Mouse (Mus musculus): Measurements from ENCODE around the gene Amy1. TPM values are rescaled to one million over a fixed set of nuclear protein-coding genes. Genes with fewer than 3 reads are reported as not detected.
A peak's percentile ranks its signal among the peaks of the same experiment; 100 is the strongest.
"Not testable (repeated sequence)": the region's sequence is repeated elsewhere in the genome, so short reads cannot be mapped to it uniquely, and the experiment has no call there.

The Amy1 gene
- polyA plus RNA-seq (2012; rRNA removed), result 50.6 and 55.9 TPM in 2 replicates

GRCm38 (mm10) chr3:113606599-113606998, at the start of gene Amy1:
Gene Amy1, minus strand, starts transcription at chr3:113606699.
- Histone ChIP-seq H3K4me3 (replicated peaks; ENCODE audit: insufficient read depth, low read depth, low read length) (no peak within 1 kb of the TSS), H3K27ac (ENCODE audit: insufficient read depth, low read length) (no peak within 1 kb of the TSS), H3K4me1 (ENCODE audit: control insufficient read depth, insufficient read depth, low read length) (no peaks in the 10 kb centered on the region), H3K27me3 (ENCODE audit: control insufficient read depth, insufficient read depth, low read length) (no peaks in the 10 kb centered on the region)
- no peak for DNase-seq
- 98% methylated on average over 2 of the region's 2 CpGs for WGBS
- TF ChIP-seq CTCF (IDR thresholded peaks at IDR 0.05; ENCODE audit: borderline replicate concordance, insufficient read depth, low read depth, low read length) (no peak), POLR2A (IDR thresholded peaks at IDR 0.05; ENCODE audit: borderline replicate concordance, insufficient read depth, low read length) (no peak)

GRCm38 (mm10) chr3:113654335-113654734, 47.8 kb upstream of the Amy1 start:
- Histone ChIP-seq H3K27ac (ENCODE audit: insufficient read depth, low read length) (no peak overlapping the region), H3K27me3 (ENCODE audit: control insufficient read depth, insufficient read depth, low read length) (no peaks in the 10 kb centered on the region), H3K4me1 (ENCODE audit: control insufficient read depth, insufficient read depth, low read length) (no peaks in the 10 kb centered on the region), H3K4me3 (replicated peaks; ENCODE audit: insufficient read depth, low read depth, low read length) (no peak overlapping the region)
- WGBS, result 85% methylated on average over 3 of the region's 3 CpGs
- TF ChIP-seq CTCF (IDR thresholded peaks at IDR 0.05; ENCODE audit: borderline replicate concordance, insufficient read depth, low read depth, low read length) (no peak), POLR2A (IDR thresholded peaks at IDR 0.05; ENCODE audit: borderline replicate concordance, insufficient read depth, low read length) (no peak)
- no peak for DNase-seq

- H3K27me3 ChIP-seq (ENCODE audit: control insufficient read depth, insufficient read depth, low read length); H3K27ac ChIP-seq (ENCODE audit: insufficient read depth, low read length); H3K4me1 ChIP-seq (ENCODE audit: control insufficient read depth, insufficient read depth, low read length); H3K4me3 ChIP-seq (replicated peaks; ENCODE audit: insufficient read depth, low read depth, low read length); DNase-seq: not testable (repeated sequence)
- 33% methylated on average over 3 of the region's 3 CpGs for WGBS
Observed at GRCm38 (mm10) chr3:113651386-113651785, 44.9 kb upstream of the Amy1 start.

- no peaks in the 10 kb centered on the region for H3K27me3 ChIP-seq (ENCODE audit: control insufficient read depth, insufficient read depth, low read length)
- no peaks in the 10 kb centered on the region for H3K4me1 ChIP-seq (ENCODE audit: control insufficient read depth, insufficient read depth, low read length)
- no peak overlapping the region for H3K27ac ChIP-seq (ENCODE audit: insufficient read depth, low read length)
- no peak overlapping the region for H3K4me3 ChIP-seq (replicated peaks; ENCODE audit: insufficient read depth, low read depth, low read length)
- no peak for DNase-seq
- WGBS, result 92% methylated on average over 1 of the region's 1 CpGs
- TF ChIP-seq CTCF (IDR thresholded peaks at IDR 0.05; ENCODE audit: borderline replicate concordance, insufficient read depth, low read depth, low read length), result no peak
- no peak for TF ChIP-seq POLR2A (IDR thresholded peaks at IDR 0.05; ENCODE audit: borderline replicate concordance, insufficient read depth, low read length)
Observed at GRCm38 (mm10) chr3:113639545-113639944, 33.0 kb upstream of the Amy1 start.

GRCm38 (mm10) chr3:113634220-113634619, 27.7 kb upstream of the Amy1 start:
- Histone ChIP-seq H3K4me1 (ENCODE audit: control insufficient read depth, insufficient read depth, low read length) (no peaks in the 10 kb centered on the region; the same call in 1 of the 2 replicates), H3K4me3 (replicated peaks; ENCODE audit: insufficient read depth, low read depth, low read length) (no peak overlapping the region)
- TF ChIP-seq POLR2A (IDR thresholded peaks at IDR 0.05; ENCODE audit: borderline replicate concordance, insufficient read depth, low read length) (no peak), CTCF (IDR thresholded peaks at IDR 0.05; ENCODE audit: borderline replicate concordance, insufficient read depth, low read depth, low read length) (no peak)

GRCm38 (mm10) chr3:113631611-113632010, 25.1 kb upstream of the Amy1 start:
- Histone ChIP-seq H3K4me3 (replicated peaks; ENCODE audit: insufficient read depth, low read depth, low read length) (no peak overlapping the region), H3K27me3 (ENCODE audit: control insufficient read depth, insufficient read depth, low read length) (no peaks in the 10 kb centered on the region), H3K27ac (ENCODE audit: insufficient read depth, low read length) (no peak overlapping the region), H3K4me1 (ENCODE audit: control insufficient read depth, insufficient read depth, low read length) (no peaks in the 10 kb centered on the region; the same call in 1 of the 2 replicates)
- no peak for DNase-seq
- TF ChIP-seq CTCF (IDR thresholded peaks at IDR 0.05; ENCODE audit: borderline replicate concordance, insufficient read depth, low read depth, low read length) (no peak), POLR2A (IDR thresholded peaks at IDR 0.05; ENCODE audit: borderline replicate concordance, insufficient read depth, low read length) (no peak)

More at GRCm38 (mm10) chr3:113634220-113634619, 27.7 kb upstream of the Amy1 start:
- DNase-seq, result no peak
- no peak overlapping the region for H3K27ac ChIP-seq (ENCODE audit: insufficient read depth, low read length)
- no peaks in the 10 kb centered on the region for H3K27me3 ChIP-seq (ENCODE audit: control insufficient read depth, insufficient read depth, low read length)

- Histone ChIP-seq H3K27me3 (ENCODE audit: control insufficient read depth, insufficient read depth, low read length) (no peaks in the 10 kb centered on the region), H3K27ac (ENCODE audit: insufficient read depth, low read length) (peak overlapping the region; percentile 22; the same call in 1 of the 2 replicates), H3K4me3 (replicated peaks; ENCODE audit: insufficient read depth, low read depth, low read length) (peak overlapping the region; percentile 69), H3K4me1 (ENCODE audit: control insufficient read depth, insufficient read depth, low read length) (no peaks in the 10 kb centered on the region; the same call in 1 of the 2 replicates)
- TF ChIP-seq POLR2A (IDR thresholded peaks at IDR 0.05; ENCODE audit: borderline replicate concordance, insufficient read depth, low read length) (no peak), CTCF (IDR thresholded peaks at IDR 0.05; ENCODE audit: borderline replicate concordance, insufficient read depth, low read depth, low read length) (no peak)
- no peak for DNase-seq
- WGBS, result 6% methylated on average over 13 of the region's 13 CpGs
Observed at GRCm38 (mm10) chr3:113630564-113630963, 24.1 kb upstream of the Amy1 start.

- H3K27me3 ChIP-seq (ENCODE audit: control insufficient read depth, insufficient read depth, low read length), result no peaks in the 10 kb centered on the region
- peak within 1 kb of the TSS; percentile 82 for H3K27ac ChIP-seq (ENCODE audit: insufficient read depth, low read length)
- peak within 1 kb of the TSS; percentile 69 for H3K4me3 ChIP-seq (replicated peaks; ENCODE audit: insufficient read depth, low read depth, low read length)
- H3K4me1 ChIP-seq (ENCODE audit: control insufficient read depth, insufficient read depth, low read length), result no peaks in the 10 kb centered on the region; the same call in 1 of the 2 replicates
- DNase-seq, result peak; percentile 96 to 97
- TF ChIP-seq POLR2A (IDR thresholded peaks at IDR 0.05; ENCODE audit: borderline replicate concordance, insufficient read depth, low read length) (peak; percentile 80), CTCF (IDR thresholded peaks at IDR 0.05; ENCODE audit: borderline replicate concordance, insufficient read depth, low read depth, low read length) (no peak)
- under 1% methylated on average over 68 of the region's 70 CpGs for WGBS
Observed at GRCm38 (mm10) chr3:113629606-113630359, 23.3 kb upstream of the Amy1 start, which contains the start of gene Rnpc3. Gene Rnpc3, minus strand, starts transcription at chr3:113630149.
